Mouse (Mus musculus): ENCODE results near the gene Klf12. TPM values are rescaled to one million over a fixed set of nuclear protein-coding genes. Genes with fewer than 3 reads are reported as not detected.

Klf12 gene
- polyA plus RNA-seq, 1 experiment from 2014 or later, result 49.1 TPM

GRCm38 (mm10) chr14:100284861-100285655 lies 579 bp upstream of the Klf12 start:
- Histone ChIP-seq H3K4me3 (peak overlapping the region; percentile 61), H3K9me3 (no peaks in the 10 kb centered on the region), H3K4me1 (replicated peaks) (peaks cover 31% of the 10 kb centered on the region), H3K27ac (replicated peaks) (peak overlapping the region; percentile 97), H3K9ac (peak overlapping the region; percentile 75), H3K36me3 (no peaks in the 10 kb centered on the region), H3K4me2 (peak overlapping the region; percentile 92), H3K27me3 (no peaks in the 10 kb centered on the region)
- WGBS, result under 1% methylated on average over 45 of the region's 48 CpGs
- ATAC-seq (ENCODE audit: low FRiP score, low read depth), result peak; percentile 84

GRCm38 (mm10) chr14:100283411-100284118 lies 914 bp downstream of the Klf12 start:
- Histone ChIP-seq H3K4me1 (replicated peaks) (peaks cover 31% of the 10 kb centered on the region), H3K4me2 (peak overlapping the region; percentile 92), H3K27me3 (no peaks in the 10 kb centered on the region), H3K9me3 (no peaks in the 10 kb centered on the region), H3K27ac (replicated peaks) (peak overlapping the region; percentile 97), H3K9ac (peak overlapping the region; percentile 75), H3K36me3 (no peaks in the 10 kb centered on the region), H3K4me3 (peak overlapping the region; percentile 61)
- no peak for ATAC-seq (ENCODE audit: low FRiP score, low read depth)
- WGBS, result under 1% methylated on average over 27 of the region's 27 CpGs

- Histone ChIP-seq H3K36me3 (no peaks in the 10 kb centered on the region), H3K4me3 (peak overlapping the region; percentile 61), H3K9ac (peak overlapping the region; percentile 75), H3K4me1 (replicated peaks) (peaks cover 31% of the 10 kb centered on the region), H3K27ac (replicated peaks) (peak overlapping the region; percentile 97), H3K4me2 (peak overlapping the region; percentile 92), H3K9me3 (no peaks in the 10 kb centered on the region), H3K27me3 (no peaks in the 10 kb centered on the region)
- 4% methylated on average over 7 of the region's 7 CpGs for WGBS
- ATAC-seq (ENCODE audit: low FRiP score, low read depth), result no peak
Measured at GRCm38 (mm10) chr14:100282651-100283050, 1.8 kb downstream of the Klf12 start.

GRCm38 (mm10) chr14:100281734-100282133 lies 2.7 kb downstream of the Klf12 start:
- H3K27ac ChIP-seq (replicated peaks), result no peak overlapping the region
- WGBS, result 52% methylated on average over 3 of the region's 3 CpGs
- no peak overlapping the region for H3K4me3 ChIP-seq
- no peaks in the 10 kb centered on the region for H3K27me3 ChIP-seq
- ATAC-seq (ENCODE audit: low FRiP score, low read depth), result no peak
- no peaks in the 10 kb centered on the region for H3K9me3 ChIP-seq
- peak overlapping the region; percentile 34 for H3K4me2 ChIP-seq
- peaks cover 21% of the 10 kb centered on the region for H3K4me1 ChIP-seq (replicated peaks)
- H3K36me3 ChIP-seq, result no peaks in the 10 kb centered on the region
- no peak overlapping the region for H3K9ac ChIP-seq

- Histone ChIP-seq H3K4me1 (replicated peaks) (no peaks in the 10 kb centered on the region), H3K4me2 (no peak overlapping the region), H3K36me3 (no peaks in the 10 kb centered on the region), H3K27ac (replicated peaks) (no peak overlapping the region), H3K27me3 (no peaks in the 10 kb centered on the region), H3K9ac (no peak overlapping the region), H3K4me3 (no peak overlapping the region), H3K9me3 (no peaks in the 10 kb centered on the region)
- ATAC-seq (ENCODE audit: low FRiP score, low read depth), result no peak
- 93% methylated on average over 2 of the region's 2 CpGs for WGBS
Measured at GRCm38 (mm10) chr14:100274179-100274578, 10.3 kb downstream of the Klf12 start.

- Histone ChIP-seq H3K36me3 (no peaks in the 10 kb centered on the region), H3K4me3 (no peak overlapping the region), H3K4me2 (no peak overlapping the region), H3K27ac (replicated peaks) (peak overlapping the region; percentile 22; the same call in 1 of the 2 replicates), H3K9ac (no peak overlapping the region), H3K9me3 (no peaks in the 10 kb centered on the region), H3K4me1 (replicated peaks) (peaks cover 8% of the 10 kb centered on the region), H3K27me3 (no peaks in the 10 kb centered on the region)
- no peak for ATAC-seq (ENCODE audit: low FRiP score, low read depth)
- 77% methylated on average over 4 of the region's 4 CpGs for WGBS
Measured at GRCm38 (mm10) chr14:100260531-100260930, 23.9 kb downstream of the Klf12 start.

- H3K27me3 ChIP-seq, result no peaks in the 10 kb centered on the region
- no peaks in the 10 kb centered on the region for H3K4me1 ChIP-seq (replicated peaks)
- no peaks in the 10 kb centered on the region for H3K36me3 ChIP-seq
- 95% methylated on average over 5 of the region's 5 CpGs for WGBS
- no peaks in the 10 kb centered on the region for H3K9me3 ChIP-seq
- no peak overlapping the region for H3K27ac ChIP-seq (replicated peaks)
- H3K4me2 ChIP-seq, result no peak overlapping the region
- H3K4me3 ChIP-seq, result no peak overlapping the region
- no peak for ATAC-seq (ENCODE audit: low FRiP score, low read depth)
- H3K9ac ChIP-seq, result no peak overlapping the region
Measured at GRCm38 (mm10) chr14:100243046-100243445, 41.4 kb downstream of the Klf12 start.

- no peak overlapping the region for H3K27ac ChIP-seq (replicated peaks)
- H3K27me3 ChIP-seq, result no peaks in the 10 kb centered on the region
- WGBS, result 69% methylated on average over 4 of the region's 4 CpGs
- no peak overlapping the region for H3K9ac ChIP-seq
- 0 out of 2 replicates have a peak, but pooled peaks cover 3% of the 10 kb centered on the region for H3K4me1 ChIP-seq (replicated peaks)
- no peak overlapping the region for H3K4me3 ChIP-seq
- no peaks in the 10 kb centered on the region for H3K36me3 ChIP-seq
- ATAC-seq (ENCODE audit: low FRiP score, low read depth), result no peak
- H3K4me2 ChIP-seq, result no peak overlapping the region
- H3K9me3 ChIP-seq, result no peaks in the 10 kb centered on the region
Measured at GRCm38 (mm10) chr14:100239874-100240273, 44.6 kb downstream of the Klf12 start.

GRCm38 (mm10) chr14:100236757-100237156 lies 47.7 kb downstream of the Klf12 start:
- no peak overlapping the region for H3K9ac ChIP-seq
- H3K4me3 ChIP-seq, result no peak overlapping the region
- no peaks in the 10 kb centered on the region for H3K27me3 ChIP-seq
- ATAC-seq (ENCODE audit: low FRiP score, low read depth), result no peak
- H3K4me2 ChIP-seq, result no peak overlapping the region
- WGBS, result 88% methylated on average over 7 of the region's 7 CpGs
- no peaks in the 10 kb centered on the region for H3K9me3 ChIP-seq
- H3K4me1 ChIP-seq (replicated peaks), result 0 out of 2 replicates have a peak, but pooled peaks cover 3% of the 10 kb centered on the region
- no peaks in the 10 kb centered on the region for H3K36me3 ChIP-seq
- no peak overlapping the region for H3K27ac ChIP-seq (replicated peaks)

- peak; percentile 23; the same call in 1 of the 2 replicates for ATAC-seq (ENCODE audit: low FRiP score, low read depth)
- H3K36me3 ChIP-seq, result no peaks in the 10 kb centered on the region
- no peak overlapping the region for H3K4me2 ChIP-seq
- H3K4me3 ChIP-seq, result no peak overlapping the region
- H3K4me1 ChIP-seq (replicated peaks), result 0 out of 2 replicates have a peak, but pooled peaks cover 3% of the 10 kb centered on the region
- no peak overlapping the region for H3K9ac ChIP-seq
- no peaks in the 10 kb centered on the region for H3K27me3 ChIP-seq
- 47% methylated on average over 3 of the region's 3 CpGs for whole genome bisulfite sequencing
- H3K9me3 ChIP-seq, result no peaks in the 10 kb centered on the region
- H3K27ac ChIP-seq (replicated peaks), result no peak overlapping the region
Measured at GRCm38 (mm10) chr14:100235746-100236145, 48.7 kb downstream of the Klf12 start.

GRCm38 (mm10) chr14:100231384-100231783 lies 53.1 kb downstream of the Klf12 start:
- Histone ChIP-seq H3K27ac (replicated peaks) (no peak overlapping the region), H3K4me3 (no peak overlapping the region), H3K9ac (no peak overlapping the region), H3K9me3 (no peaks in the 10 kb centered on the region), H3K27me3 (no peaks in the 10 kb centered on the region), H3K4me1 (replicated peaks) (no peaks in the 10 kb centered on the region), H3K36me3 (no peaks in the 10 kb centered on the region), H3K4me2 (no peak overlapping the region)
- ATAC-seq (ENCODE audit: low FRiP score, low read depth), result no peak
- 79% methylated on average over 1 of the region's 1 CpGs for WGBS

- 95% methylated on average over 6 of the region's 6 CpGs for WGBS
- no peaks in the 10 kb centered on the region for H3K36me3 ChIP-seq
- no peak for ATAC-seq (ENCODE audit: low FRiP score, low read depth)
- no peaks in the 10 kb centered on the region for H3K4me1 ChIP-seq (replicated peaks)
- H3K9me3 ChIP-seq, result no peaks in the 10 kb centered on the region
- H3K4me3 ChIP-seq, result no peak overlapping the region
- H3K27ac ChIP-seq (replicated peaks), result no peak overlapping the region
- H3K9ac ChIP-seq, result no peak overlapping the region
- no peaks in the 10 kb centered on the region for H3K27me3 ChIP-seq
- H3K4me2 ChIP-seq, result no peak overlapping the region
Measured at GRCm38 (mm10) chr14:100228120-100228519, 56.4 kb downstream of the Klf12 start.
